Mouse (Mus musculus) left cerebral cortex, adult 18-20 months (tissue): Measurements from ENCODE around the gene Stx5a. TPM values are rescaled to one million over a fixed set of nuclear protein-coding genes. Genes with fewer than 3 reads are reported as not detected.
"Not testable (repeated sequence)": the region's sequence is repeated elsewhere in the genome, so short reads cannot be mapped to it uniquely, and the experiment has no call there.

ENCODE experiments used
- DNase-seq, 2 experiments: peaks; one replicate each; pipeline ENCODE4 v3.0.0; 2021 to 2022; ENCODE audit warnings: low spot score in 2 of 2, mixed read lengths in 1 of 2
- total RNA-seq, 2 experiments: library from RNA; stranded (reverse); gene quantifications; 2 replicates each; pipeline ENCODE4 v1.2.3; 2021

Stx5a gene
- total RNA-seq, 2 experiments from 2014 or later = 70.1 to 72.7 TPM

GRCm38 (mm10) chr19:8715868-8716766 lies 25.1 kb upstream of the Stx5a start:
- no peak for DNase-seq

DNA sequence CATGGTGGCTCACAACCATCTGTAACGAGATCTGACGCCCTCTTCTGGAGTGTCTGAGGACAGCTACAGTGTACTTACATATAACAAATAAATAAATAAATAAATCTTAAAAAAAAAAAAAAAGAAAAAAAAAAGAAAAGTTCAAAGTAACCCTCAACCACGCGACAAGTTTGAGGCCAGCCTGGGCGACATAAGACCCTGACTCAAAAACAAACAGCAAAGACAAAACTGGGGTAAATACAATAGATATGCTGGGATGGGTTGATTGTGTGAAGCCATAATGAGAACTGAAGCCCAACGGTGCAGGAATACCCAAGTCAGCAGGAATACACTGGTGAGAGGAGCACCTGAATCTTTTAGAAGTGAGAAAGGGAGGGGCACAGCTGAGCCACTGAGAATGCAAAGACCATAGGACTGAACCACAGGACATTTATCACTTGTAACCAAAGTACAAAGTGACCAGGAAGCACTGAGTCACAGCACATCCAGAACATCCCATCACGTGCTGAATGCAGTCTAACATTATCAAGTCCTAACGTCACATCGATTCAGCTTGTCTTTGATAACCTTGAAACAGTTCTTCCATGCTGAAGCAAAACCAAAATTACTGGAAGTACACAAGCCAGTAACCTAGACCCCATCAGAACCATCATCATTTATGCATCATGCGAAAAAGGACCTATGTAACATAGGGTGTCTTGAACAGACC lies 24.3 kb upstream of the Stx5a start:
- DNase-seq = no peak

DNA sequence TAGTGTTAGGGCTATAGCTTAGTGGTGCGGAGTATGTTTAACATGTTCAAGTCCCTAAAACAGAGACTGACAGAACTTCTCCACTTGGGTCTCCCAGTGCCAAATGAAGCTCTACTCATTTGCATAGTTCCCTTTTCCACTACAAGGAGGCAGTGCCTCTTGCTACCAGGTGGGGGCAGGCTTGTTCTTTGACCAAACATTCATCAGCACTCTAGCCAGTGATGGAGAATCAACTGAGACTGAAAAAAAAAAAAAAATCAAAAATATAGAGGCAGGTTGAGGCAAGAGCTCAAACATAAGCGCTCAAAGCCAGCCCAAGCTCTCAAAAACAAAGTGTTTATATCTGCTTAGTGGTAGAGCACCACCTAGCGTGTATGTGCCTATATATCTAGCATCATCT lies 22.9 kb upstream of the Stx5a start:
- DNase-seq = no peak

GRCm38 (mm10) chr19:8719037-8719436 lies 22.2 kb upstream of the Stx5a start:
- DNase-seq = not testable (repeated sequence)

- no peak for DNase-seq
Measured at GRCm38 (mm10) chr19:8721378-8721777, 19.8 kb upstream of the Stx5a start.

- DNase-seq = no peak
Measured at GRCm38 (mm10) chr19:8722021-8722420, 19.2 kb upstream of the Stx5a start.

- DNase-seq = no peak
Measured at GRCm38 (mm10) chr19:8722559-8722906, 18.7 kb upstream of the Stx5a start.

GRCm38 (mm10) chr19:8722907-8723573 lies 18.2 kb upstream of the Stx5a start, which contains the start of gene Slc3a2:
Gene Slc3a2, minus strand, starts transcription at chr19:8723369.
- DNase-seq = peak; percentile 94 to 97

- DNase-seq = no peak
Measured at GRCm38 (mm10) chr19:8723574-8724346, 17.5 kb upstream of the Stx5a start.

GRCm38 (mm10) chr19:8724392-8724791 lies 16.8 kb upstream of the Stx5a start:
- DNase-seq = no peak

DNA sequence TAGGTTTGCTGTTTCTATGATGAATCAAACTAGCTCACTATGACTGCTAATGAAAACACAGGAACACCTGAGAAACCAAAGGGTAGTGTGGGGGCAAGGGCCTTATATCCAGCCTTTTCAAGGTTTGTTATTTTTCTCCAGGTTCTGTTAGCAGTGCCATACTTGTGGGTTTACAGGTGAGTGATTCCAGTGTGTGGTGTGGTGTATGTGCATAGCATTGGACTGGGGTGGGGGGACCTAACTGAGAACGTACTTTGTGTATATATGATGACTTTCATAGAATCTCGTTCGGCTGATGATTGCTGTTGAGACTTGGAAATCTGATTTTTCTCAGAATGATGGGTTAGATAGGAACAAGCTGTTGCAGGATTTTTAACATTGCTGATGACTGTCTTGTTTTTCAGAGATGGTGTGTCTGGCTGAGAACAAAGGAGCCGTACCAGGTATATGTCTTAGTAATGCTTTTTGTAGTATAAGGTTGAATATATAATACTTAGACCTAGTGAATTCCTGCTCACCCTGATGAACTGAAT lies 16.1 kb upstream of the Stx5a start:
- DNase-seq = no peak

- DNase-seq = no peak
Measured at GRCm38 (mm10) chr19:8726609-8727390, 14.4 kb upstream of the Stx5a start.

DNA sequence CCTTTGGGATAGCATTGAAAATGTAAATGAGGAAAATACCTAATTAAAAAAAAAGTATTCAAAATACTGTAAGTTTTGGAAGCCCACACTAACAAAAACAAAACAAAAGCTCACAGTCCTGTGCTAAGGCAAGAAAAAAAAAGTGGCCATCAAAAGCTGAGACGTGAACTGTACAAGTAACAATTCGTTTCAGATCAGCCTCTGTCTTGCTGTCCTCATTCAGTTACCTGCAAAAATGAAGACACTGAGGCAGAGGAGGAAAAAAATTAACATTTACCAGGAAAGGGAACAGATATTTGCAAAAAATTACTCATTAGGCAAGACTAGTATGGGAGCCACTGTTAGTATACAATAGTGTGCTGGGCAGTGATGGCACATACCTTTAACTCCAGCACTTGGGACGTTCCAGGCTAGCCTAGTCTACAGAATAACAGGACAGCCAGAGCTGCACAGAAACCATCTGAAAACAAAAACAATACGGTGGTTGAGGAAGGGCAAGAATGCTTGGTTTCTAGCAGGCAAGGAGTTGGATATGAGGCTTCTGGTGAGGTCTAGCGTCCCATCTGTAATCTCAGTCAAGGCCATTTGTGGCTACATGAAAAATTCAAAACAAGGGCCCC lies 13.6 kb upstream of the Stx5a start:
- no peak for DNase-seq

DNA sequence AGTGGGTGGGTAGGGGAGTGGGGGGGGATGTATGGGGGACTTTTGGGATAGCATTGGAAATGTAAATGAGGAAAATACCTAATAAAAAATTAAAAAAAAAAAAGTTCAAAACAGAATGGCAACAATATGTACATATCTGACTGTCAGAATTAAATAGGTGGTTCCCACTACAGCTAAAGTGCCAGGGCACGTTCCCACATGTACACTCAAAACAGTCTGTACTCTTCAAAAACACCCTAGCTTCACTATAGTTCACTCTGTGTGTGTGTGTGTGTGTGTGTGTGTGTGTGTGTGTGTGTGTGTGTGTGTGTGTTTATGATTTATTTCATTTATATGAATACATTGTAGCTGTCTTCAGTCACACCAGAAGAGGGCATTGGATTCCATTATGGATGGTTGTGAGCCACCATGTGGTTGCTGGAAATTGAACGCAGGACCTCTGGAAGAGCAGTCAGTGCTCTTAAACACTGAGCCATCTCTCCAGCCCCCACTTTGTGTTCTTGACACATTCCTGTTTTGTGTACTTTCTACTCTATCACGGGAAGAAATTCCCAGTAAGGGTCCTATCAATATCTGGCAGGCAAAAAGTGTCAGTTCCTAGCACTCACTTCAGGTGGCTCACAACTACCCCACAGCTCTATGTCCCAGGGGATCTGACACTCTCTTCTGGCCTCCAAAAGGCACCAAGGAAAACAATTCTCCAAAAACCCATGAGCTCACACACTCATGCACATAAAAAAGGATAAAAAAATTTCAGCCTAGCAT lies 12.7 kb upstream of the Stx5a start:
- not testable (repeated sequence) for DNase-seq

GRCm38 (mm10) chr19:8734334-8734733 lies 6.9 kb upstream of the Stx5a start:
- DNase-seq = no peak

- DNase-seq = peak; percentile 95
Measured at GRCm38 (mm10) chr19:8735389-8736159, 5.6 kb upstream of the Stx5a start, which contains the start of gene Wdr74. Gene Wdr74, plus strand, starts transcription at chr19:8735827.

DNA sequence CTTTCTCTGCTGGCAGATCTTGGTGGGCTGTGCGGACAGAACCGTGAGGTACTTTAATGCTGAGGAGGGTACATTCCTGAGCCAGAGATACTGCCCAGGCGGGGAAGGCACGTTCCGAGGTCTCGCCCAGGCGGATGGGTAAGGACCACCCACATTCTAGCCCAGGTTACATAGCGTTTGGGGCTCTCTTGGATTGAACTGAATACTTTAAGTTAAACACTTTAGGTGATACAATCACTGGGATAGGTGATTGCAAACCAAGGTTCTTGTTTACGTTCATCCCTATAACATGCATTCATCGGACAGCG lies 5.1 kb upstream of the Stx5a start:
- DNase-seq = no peak

DNA sequence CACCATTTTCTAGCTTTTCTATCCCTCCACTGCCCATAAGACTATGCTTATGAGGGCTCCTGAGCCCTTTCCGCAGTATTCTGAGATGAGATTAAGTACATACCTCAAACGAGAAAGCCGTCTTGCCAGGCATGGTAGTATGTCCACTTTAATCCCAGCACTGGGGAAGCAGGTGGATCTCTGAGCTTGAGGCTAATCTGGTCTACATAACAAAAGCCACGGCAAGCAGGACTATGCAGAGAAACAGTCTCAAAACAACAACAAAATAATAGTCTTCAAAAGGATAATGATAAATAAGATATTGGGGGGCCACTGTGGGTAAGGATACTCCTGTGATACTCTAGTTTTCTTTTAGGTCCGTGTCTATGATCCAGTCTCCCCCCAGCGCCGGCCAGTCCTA lies 2.3 kb upstream of the Stx5a start:
- DNase-seq = no peak
